Mouse (Mus musculus): ENCODE results near the gene Crxos. TPM values are rescaled to one million over a fixed set of nuclear protein-coding genes. Genes with fewer than 3 reads are reported as not detected.

The Crxos gene
- polyA plus RNA-seq, 1 experiment from 2014 or later = not detected

DNA sequence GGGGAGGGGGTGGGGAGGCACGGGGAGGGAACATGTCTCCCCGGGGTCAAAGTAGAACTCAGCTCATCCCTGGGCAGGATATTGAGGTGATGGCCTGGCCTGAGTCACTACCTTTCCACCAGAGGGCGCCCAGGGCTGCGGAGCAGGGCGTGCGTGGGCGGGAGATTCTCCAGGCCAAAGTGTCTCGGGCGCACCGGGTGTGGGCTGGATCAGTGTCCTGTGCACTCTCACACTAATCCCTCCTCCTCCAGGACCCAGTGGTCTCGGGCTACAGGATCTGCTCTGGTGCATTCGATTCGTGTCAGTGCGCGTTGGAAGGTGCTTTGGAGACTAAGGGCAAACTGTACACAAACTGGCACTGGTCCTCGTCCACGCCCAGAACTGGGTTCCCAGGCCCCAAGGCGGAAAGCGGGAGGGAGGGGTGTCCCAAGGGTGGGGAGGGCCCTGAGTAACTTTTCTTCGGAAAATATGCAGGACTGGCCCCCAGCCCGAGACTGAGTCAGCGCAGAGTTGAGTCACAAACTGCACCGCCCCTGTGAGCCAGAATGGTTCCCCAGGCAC, 66.0 kb downstream of the Crxos start:
- peak; percentile 7; the same call in 1 of the 2 replicates for ATAC-seq (ENCODE audit: low FRiP score, low read depth)
- H3K4me3 ChIP-seq = no peak overlapping the region; the same call in 1 of the 2 replicates

DNA sequence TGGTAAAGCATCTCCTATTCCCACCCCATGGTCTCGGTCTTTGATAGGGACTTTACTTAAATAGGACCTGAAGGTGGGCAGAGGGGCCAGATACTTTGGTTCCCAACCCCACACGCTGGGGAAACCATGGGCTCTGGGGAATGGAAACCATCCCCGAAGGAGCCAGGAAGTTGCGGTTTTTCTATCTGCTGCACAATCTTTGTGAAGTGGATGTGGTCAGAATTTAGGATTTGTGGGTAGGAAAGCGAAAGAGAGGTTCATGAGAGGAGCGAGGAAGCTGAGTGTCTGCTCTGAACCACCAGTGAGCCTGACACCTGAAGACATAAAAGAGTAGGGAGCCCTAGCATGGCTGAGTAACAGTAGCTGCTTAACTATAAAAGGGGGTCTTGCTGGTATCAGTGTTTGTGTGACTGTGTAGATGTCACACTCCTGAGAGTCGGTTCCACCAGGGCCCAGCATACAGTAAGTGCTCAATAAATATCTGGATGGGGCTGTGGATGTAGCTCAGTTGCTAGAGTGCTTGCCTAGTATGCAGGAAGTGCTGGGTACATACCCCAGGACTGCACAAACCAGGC, 66.9 kb downstream of the Crxos start:
- H3K27ac ChIP-seq (replicated peaks) = no peak overlapping the region
- no peaks in the 10 kb centered on the region for H3K9me3 ChIP-seq
- no peak overlapping the region for H3K9ac ChIP-seq
- H3K4me3 ChIP-seq = no peak overlapping the region
- H3K4me2 ChIP-seq = no peak overlapping the region
- peaks cover 22% of the 10 kb centered on the region for H3K4me1 ChIP-seq (replicated peaks)
- ATAC-seq (ENCODE audit: low FRiP score, low read depth) = no peak
- no peaks in the 10 kb centered on the region for H3K36me3 ChIP-seq
- 85% methylated on average over 7 of the region's 7 CpGs for WGBS
- H3K27me3 ChIP-seq = no peaks in the 10 kb centered on the region

More for the DNA sequence above, 66.0 kb downstream of the Crxos start:
- Histone ChIP-seq H3K36me3 (peaks cover 4% of the 10 kb centered on the region; the same call in 1 of the 2 replicates), H3K27ac (replicated peaks) (no peak overlapping the region), H3K9me3 (no peaks in the 10 kb centered on the region), H3K9ac (0 out of 2 replicates have a peak overlapping the region, but pooled peaks have one; percentile 11), H3K4me2 (peak overlapping the region; percentile 45), H3K4me1 (replicated peaks) (peaks cover 27% of the 10 kb centered on the region), H3K27me3 (no peaks in the 10 kb centered on the region)
- WGBS = 8% methylated on average over 23 of the region's 23 CpGs

DNA sequence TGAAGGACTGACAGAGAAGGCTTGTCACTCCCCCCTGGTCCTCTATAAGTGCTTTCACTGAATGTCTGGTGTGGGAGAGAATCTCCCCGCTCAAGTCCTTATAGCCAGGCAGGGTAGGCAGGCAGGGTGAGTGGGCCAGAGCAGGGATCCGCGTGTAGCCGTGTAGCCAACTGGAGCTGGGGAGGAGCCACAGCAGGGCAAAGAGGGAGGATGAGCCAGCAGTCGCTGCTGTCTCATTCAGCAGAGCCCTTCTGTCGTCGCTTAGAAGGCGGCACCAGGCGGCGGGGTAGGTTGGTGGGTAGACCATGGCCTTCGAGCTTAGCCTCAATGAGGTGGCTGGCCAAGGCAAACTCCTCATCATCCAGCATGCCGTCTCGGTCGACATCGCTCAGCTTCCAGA, 67.6 kb downstream of the Crxos start:
- H3K27ac ChIP-seq (replicated peaks) = no peak overlapping the region
- no peak overlapping the region for H3K9ac ChIP-seq
- H3K36me3 ChIP-seq = no peaks in the 10 kb centered on the region
- WGBS = 87% methylated on average over 15 of the region's 15 CpGs
- no peaks in the 10 kb centered on the region for H3K9me3 ChIP-seq
- H3K4me2 ChIP-seq = no peak overlapping the region
- H3K4me3 ChIP-seq = no peak overlapping the region
- no peak for ATAC-seq (ENCODE audit: low FRiP score, low read depth)
- H3K4me1 ChIP-seq (replicated peaks) = peaks cover 15% of the 10 kb centered on the region
- H3K27me3 ChIP-seq = no peaks in the 10 kb centered on the region

DNA sequence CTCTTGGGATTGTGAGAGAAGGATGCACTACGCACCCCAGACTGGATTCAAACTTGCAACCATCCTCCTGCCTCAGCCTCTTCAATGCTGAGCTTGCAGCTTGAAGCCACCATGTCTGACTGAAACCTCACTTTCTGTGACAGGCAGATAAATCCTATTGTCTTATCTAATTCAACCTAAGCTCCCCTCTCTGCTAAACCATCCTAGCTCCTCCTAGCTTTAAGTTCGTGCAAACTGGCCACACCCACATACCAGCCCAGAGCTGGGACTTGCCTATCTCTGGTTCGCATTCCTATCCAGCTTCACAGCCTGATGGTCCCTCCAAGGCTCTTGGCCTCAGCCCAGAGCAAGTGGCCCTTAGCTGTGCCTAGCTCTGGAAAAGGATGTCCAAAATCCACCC, 70.0 kb downstream of the Crxos start:
- Histone ChIP-seq H3K4me3 (no peak overlapping the region), H3K4me2 (no peak overlapping the region), H3K9ac (no peak overlapping the region), H3K9me3 (no peaks in the 10 kb centered on the region), H3K27ac (replicated peaks) (no peak overlapping the region), H3K27me3 (no peaks in the 10 kb centered on the region), H3K4me1 (replicated peaks) (peaks cover 7% of the 10 kb centered on the region; the same call in 1 of the 2 replicates), H3K36me3 (no peaks in the 10 kb centered on the region)
- no peak for ATAC-seq (ENCODE audit: low FRiP score, low read depth)
- WGBS = 80% methylated on average over 3 of the region's 3 CpGs

Other genes starting within 250 kb of the Crxos start
- gene Obox3, start 242.7 kb upstream of the Crxos start, polyA plus RNA-seq (2015; fragmentation: Nextera tagmentation; extraction: Ambion mirVana) = not detected in 2 replicates
- gene Obox5, start 132.5 kb upstream of the Crxos start, polyA plus RNA-seq (2015; fragmentation: Nextera tagmentation; extraction: Ambion mirVana) = not detected in 2 replicates
- not detected in 2 replicates for gene Obox6, start 42.9 kb upstream of the Crxos start, polyA plus RNA-seq (2015; fragmentation: Nextera tagmentation; extraction: Ambion mirVana)
- 0.16 TPM in 1 of 2 replicates, not detected in the other for gene Crx, start 2.6 kb upstream of the Crxos start, polyA plus RNA-seq (2015; fragmentation: Nextera tagmentation; extraction: Ambion mirVana)
- gene Selenow, start 39.8 kb downstream of the Crxos start, polyA plus RNA-seq (2015; fragmentation: Nextera tagmentation; extraction: Ambion mirVana) = 1,476 and 1,563 TPM in 2 replicates
- gene Nop53, start 63.5 kb downstream of the Crxos start, polyA plus RNA-seq (2015; fragmentation: Nextera tagmentation; extraction: Ambion mirVana) = 110 and 114 TPM in 2 replicates
- gene Ehd2, start 85.0 kb downstream of the Crxos start, polyA plus RNA-seq (2015; fragmentation: Nextera tagmentation; extraction: Ambion mirVana) = 6.5 and 6.9 TPM in 2 replicates
- gene Bicra, start 165.3 kb downstream of the Crxos start, polyA plus RNA-seq (2015; fragmentation: Nextera tagmentation; extraction: Ambion mirVana) = 7.5 and 8.7 TPM in 2 replicates
- gene Zfp541, start 179.2 kb downstream of the Crxos start, polyA plus RNA-seq (2015; fragmentation: Nextera tagmentation; extraction: Ambion mirVana) = 0.06 and 0.26 TPM in 2 replicates
- gene Napa, start 215.8 kb downstream of the Crxos start, polyA plus RNA-seq (2015; fragmentation: Nextera tagmentation; extraction: Ambion mirVana) = 218 and 239 TPM in 2 replicates
- gene Kptn, start 237.3 kb downstream of the Crxos start, polyA plus RNA-seq (2015; fragmentation: Nextera tagmentation; extraction: Ambion mirVana) = 45.3 and 53.5 TPM in 2 replicates
- gene Slc8a2, start 247.2 kb downstream of the Crxos start, polyA plus RNA-seq (2015; fragmentation: Nextera tagmentation; extraction: Ambion mirVana) = 1.1 TPM in 2 replicates

Measured in hindbrain, embryonic 15.5 days (tissue).